Mouse (Mus musculus) cerebellum, adult 9-10 months (tissue): Measurements from ENCODE around the gene Gm6408.
"Not testable (repeated sequence)": the region's sequence is repeated elsewhere in the genome, so short reads cannot be mapped to it uniquely, and the experiment has no call there.

Source experiments
- DNase-seq: peaks from one replicate; pipeline ENCODE4 v3.0.0; 2022

Gene Gm6408

DNA sequence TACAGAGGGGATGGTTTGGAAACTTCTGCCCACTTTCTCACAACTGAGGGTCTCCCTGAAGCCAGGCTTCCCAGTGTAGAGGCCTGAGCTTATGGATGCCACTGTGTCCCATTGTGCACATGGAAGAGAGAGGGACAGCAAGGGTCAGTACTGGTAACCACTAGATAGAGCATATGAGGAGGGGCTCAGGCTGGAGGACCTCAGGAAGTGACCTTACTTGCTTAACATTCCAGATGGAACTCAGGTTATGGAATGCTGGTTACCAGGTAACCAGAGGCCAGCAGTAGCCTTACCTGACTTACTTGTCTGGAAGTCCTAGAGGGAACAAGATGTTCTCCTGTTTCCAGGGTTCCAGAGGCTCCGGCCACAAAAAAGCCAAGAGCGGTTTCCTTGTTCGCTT, at the start of gene Gm6408:
TSS of gene Gm6408 (plus strand) at position 301 of the 400 bp plus-strand sequence.
- DNase-seq = not testable (repeated sequence)

DNA sequence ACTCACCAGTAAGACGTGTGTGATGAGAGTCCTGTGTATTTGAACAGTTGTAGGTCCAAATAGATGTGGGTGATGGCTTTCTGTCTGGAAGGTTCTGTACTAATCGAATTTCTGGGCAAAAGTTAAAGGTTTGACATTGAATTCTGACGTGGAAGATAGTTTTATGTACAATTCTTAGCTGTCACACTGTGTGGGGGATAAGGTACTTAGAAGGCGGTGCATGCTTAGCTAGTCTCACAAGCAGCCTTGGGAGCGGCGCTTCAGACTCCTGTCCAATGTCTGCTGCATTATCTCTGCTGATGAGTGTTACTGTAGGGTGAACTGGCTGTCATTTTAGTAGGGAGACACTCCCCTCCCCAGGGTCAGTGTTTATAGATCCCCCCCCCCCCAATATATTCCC, 49.3 kb upstream of the Gm6408 start:
- DNase-seq = no peak

DNA sequence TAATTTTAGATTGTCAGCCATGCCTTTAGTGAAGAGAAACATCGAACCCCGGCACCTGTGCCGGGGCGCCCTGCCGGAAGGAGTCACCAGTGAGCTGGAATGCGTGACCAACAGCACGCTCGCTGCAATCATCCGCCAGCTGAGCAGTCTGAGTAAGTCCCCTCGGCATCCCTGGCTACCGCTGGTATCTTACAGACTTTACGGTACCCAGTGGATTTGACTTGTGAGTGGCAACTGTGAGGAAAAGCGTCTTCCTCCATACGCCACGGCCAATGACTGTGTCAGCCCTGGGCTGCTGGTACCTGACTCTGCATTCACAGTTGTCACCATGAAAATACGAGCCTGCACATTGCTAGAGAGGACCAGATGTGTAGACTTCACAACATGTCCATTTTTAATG, 46.4 kb upstream of the Gm6408 start:
- DNase-seq = no peak

DNA sequence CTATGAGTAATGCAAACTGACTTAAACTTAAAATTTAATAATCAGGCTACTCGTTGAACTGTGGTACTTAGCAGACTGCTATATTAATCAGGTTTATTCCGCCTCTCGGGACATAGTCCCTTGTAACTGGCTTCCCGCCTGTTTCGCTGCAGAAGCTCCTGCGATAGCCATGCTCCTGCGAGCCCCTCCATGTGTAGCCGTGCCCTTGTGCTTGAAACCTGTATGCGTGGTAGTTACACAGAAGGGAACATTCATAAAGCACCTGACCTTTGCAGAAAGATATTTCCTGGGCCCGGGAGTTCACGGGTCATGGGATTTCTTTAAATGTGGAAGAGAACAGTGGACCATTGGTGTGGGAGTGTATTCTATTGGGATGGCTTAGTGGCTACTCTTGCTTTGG, 45.0 kb upstream of the Gm6408 start:
- no peak for DNase-seq

DNA sequence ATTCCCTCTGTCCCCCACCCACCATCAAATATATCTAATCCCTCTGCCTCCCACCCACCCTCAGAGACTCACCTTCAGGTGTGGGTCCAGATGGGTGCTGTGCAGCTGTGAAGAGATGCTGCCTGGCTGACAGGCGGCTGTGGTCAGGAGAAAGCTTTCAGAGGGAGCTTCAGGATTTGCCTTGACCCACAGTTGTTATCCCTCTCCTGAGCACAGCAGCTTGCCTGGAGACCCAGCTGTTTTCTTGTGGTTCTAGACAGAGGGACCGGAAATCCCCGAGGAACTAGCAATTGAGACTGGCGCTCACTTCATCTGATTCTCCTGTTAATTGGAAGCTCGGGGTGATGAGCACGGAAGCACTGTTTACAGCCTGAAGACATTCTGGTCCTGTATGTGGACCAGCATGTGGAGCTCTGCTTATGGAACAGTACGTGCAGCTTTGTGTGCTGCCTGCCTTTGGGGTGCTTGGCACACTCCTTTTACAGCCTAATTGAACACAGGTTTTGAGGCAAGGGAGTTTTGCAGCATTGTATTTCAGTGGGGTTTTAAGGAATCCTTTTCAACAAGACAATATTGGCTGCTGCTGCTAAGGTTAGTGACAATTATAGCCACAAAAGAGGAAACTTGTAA, 42.5 kb upstream of the Gm6408 start:
- no peak for DNase-seq

DNA sequence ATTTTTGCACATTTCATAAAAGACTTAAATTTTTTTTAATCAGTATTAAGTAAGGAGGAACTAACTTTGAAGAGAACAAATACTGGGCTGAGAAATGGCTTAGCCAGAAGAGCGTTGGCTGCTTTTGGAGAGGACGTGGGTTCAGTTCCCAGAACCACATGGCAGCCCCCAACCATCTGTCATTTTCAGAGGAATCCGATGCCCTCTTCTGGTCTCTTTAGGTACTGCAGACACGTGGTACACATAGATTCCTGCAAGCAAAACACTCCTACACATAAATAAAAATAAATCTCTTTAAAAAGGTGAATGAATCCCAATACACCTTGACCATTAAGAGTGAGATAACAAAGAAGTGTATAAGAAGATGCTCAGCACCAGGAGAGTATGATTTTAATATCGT, 41.5 kb upstream of the Gm6408 start:
- no peak for DNase-seq

DNA sequence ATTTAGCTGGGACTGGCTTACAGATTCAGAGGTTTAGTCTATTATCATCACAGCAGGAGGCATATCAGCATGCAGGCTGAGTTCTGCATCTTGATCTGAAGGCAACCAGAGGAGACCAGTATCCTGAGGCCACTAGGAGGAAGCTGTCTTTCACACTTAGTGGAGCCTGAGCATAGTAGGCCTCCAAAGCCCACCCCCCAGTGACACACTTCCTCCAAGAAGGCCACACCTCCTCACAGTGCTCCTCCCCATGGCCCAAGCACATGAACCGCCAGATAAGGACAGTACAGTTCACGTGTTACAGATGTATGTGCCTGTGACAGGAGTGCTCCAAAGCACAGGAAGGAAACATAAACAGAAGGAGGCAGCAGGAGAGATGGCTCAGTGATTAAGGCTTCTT, 39.0 kb upstream of the Gm6408 start:
- no peak for DNase-seq

DNA sequence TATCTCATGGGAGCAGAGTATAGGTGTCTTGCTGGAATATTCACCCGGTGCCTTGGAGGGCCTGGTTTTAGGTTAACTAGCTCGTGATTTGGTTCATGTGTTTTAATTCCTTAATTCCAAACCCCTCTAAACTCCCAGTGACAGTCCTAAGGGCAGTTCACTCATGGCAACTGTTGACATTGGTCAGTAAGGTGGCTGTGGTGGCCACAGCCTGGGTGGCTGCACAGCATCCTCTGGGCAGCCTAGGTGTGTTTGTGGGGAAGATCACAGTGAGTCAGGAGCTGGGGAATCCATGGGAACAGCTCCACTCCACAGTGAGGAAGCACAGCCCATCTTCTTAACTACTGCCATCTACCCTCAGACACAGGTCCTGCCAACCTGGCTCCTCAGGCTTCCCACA, 35.1 kb upstream of the Gm6408 start:
- no peak for DNase-seq

DNA sequence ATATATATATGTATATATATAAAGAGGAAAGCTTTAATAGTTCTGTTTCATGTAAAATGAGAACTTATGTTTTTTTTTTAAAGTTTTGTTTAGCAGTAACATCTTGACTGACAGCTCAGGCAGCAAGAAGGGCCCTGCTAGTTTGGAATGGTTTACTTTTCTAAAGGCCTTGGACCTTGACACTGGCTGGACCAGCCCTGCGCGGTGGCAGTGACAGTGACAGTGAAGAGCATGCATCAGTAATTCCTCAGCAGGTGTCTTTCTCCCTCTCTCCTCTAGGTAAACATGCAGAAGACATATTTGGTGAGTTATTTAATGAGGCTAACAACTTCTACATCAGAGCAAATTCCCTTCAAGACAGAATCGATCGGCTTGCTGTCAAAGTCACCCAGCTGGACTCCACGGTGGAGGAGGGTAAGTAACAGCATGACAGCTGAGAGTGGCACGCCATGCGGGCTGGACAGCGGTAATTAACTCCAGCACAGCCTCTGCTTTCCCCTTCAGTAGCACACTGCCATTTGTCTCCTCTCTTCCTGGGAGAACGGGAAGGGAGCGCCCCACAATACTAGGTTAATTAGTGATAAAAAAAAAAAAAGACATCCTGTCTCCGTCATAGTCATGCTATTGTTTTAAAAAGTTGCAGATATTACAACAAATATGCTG, 30.0 kb upstream of the Gm6408 start:
- no peak for DNase-seq

DNA sequence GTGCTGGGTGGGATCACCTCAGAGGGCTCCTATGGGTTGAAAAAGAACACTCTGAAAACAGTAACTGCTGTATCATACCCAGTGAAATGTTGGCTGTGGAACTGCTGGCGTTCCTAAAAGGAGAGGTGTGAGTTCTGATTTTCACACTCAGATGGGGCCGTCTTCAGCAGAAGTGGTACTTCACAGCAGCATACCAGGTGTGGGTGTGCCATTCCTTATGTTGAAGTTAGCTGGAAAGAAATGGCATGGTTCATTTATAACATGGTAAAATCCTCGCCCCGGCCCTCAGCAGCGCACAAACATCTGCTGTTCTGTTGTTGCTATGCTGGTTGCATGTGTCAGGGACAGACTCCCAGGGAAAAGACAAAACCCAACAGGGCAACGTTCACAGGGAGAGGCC, 28.2 kb upstream of the Gm6408 start:
- DNase-seq = no peak

DNA sequence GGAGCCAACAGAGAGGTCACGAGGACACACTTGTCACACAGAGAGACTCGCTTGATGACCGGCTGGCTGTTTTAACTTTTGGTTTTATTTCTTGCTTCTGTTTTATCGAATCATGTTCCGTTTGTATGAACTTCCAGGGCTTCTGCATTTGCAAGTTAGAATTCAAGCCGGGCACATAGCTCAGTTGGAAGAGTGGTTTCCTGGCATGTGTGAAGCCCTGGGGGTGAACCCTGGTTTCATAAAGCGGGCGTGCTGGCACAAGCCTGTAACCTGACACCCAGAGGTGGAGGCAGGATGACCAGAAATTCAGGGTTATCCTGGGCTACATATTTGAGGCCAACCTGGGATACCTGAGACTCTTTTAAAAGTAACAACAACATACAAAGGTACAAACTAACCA, 20.2 kb upstream of the Gm6408 start:
- no peak for DNase-seq

DNA sequence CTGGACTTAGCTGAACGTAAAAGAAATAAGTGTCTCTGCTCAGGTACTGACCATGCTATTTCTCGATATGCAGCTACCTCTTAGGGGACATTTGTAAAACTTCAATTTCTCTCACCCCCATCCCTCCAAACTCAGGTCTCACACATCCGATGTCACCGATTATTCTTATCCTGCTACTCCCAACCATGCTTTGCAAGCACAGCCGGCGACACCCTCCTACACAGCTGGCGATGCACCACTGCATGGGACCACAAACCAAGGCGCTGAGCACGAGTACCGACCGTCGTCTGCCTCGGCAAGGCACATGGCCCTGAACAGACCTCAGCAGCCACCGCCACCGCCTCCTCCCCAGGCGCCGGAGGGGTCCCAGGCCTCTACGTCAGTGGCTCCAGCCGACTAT, 15.1 kb upstream of the Gm6408 start:
- DNase-seq = no peak

DNA sequence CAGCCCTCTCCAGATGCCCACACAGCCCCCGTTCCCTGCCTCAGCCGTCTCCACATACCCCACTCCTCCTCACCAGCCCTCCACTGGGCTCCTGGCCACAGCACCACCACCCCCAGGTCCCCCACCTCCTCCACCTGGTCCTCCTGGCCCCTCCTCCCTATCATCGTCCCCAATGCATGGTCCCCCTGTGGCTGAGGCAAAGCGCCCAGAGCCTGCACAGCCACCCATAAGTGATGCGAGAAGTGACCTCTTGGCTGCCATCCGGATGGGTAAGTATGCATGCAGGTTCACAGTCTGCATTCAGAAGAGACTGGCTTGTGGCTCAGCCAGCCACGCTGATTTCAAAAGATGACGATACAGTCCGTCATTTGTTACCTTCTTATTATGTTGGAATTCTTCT, 13.5 kb upstream of the Gm6408 start:
- no peak for DNase-seq

DNA sequence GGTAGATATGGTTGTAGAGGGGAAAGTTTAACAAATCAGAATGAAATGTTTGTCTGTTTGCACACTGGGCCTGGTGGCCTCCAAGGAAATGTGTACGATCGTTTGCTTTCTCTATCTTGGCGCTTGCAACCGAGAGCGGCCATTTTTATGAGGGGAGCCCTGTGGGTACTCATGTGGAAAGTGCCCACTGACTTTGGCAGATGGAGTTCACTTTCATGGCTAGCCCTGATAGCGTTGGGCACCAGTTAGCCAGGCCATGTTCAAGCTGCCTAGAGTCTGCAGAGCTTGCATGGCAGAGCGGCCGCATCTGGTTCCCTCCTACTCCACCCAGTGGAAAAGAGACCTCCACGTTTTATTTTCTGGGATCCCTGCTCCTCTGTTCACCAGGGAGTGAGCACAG, 10.9 kb upstream of the Gm6408 start:
- no peak for DNase-seq

DNA sequence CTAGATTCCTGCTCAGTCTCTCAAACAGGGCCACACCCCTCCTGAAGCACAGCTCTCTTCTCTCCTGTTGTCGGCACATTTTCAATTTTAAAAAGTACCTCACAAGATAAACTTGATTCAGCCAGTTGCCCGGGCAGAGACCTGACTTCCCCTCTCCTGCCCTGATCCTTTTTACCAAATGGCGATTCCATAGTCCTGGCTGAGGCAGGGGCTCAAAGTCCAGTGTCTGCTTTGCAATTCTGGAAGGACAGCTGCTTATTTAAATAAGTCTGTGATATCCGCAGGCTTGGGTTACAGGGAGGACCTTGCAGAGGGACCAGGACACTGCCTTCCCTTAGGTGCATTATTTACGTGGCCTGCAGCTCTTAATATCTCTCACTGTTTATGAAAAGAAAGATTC, 10.5 kb upstream of the Gm6408 start:
- no peak for DNase-seq

DNA sequence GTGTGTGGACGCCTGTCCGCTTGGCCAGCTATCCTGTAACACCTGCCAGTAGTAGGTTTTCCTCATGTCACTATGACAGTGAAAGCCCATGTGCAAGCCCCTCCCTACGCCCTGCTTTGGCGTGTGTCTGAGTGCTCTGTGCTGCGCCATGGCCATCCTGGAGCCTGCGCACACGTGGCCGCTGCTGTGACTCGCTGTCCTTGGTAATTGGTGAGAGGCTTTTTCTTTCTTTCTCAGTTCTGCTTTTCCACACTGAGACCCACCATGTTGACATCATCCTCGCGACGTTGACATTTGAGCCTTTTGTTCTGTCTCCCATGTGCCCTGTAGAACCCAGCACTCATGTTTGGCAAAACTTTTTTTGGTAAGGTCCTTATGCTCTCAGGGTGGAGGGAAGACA, 9.9 kb upstream of the Gm6408 start:
- DNase-seq = no peak

DNA sequence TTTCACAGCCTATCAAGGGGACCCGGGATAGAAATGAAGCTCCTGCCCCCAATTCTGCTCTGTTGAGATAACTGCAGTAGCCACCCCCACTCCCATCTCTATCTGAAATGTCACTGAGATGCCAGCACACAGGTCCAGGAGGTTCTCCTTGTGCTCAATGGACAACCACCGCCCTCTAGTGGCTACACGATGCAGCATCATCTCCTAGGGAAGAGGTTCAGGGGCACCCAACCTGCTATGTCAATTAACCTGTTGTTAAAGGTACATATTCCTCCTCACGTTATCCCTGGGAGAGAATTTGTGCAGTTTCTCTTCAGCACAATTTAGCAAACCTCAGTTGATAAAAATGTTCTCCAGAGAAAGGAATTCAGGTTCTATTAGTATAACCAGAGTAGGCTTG, 2.2 kb upstream of the Gm6408 start:
- peak; percentile 70 for DNase-seq

DNA sequence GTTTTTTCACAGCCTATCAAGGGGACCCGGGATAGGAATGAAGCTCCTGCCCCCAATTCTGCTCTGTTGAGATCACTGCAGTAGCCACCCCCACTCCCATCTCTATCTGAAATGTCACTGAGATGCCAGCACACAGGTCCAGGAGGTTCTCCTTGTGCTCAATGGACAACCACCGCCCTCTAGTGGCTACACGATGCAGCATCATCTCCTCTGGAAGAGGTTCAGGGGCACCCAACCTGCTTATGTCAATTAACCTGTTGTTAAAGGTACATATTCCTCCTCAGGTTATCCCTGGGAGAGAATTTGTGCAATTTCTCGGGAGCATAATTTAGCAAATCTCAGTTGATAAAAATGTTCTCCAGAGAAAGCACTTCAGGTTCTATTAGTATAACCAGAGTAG, 7.2 kb downstream of the Gm6408 start:
- peak; percentile 53 for DNase-seq

DNA sequence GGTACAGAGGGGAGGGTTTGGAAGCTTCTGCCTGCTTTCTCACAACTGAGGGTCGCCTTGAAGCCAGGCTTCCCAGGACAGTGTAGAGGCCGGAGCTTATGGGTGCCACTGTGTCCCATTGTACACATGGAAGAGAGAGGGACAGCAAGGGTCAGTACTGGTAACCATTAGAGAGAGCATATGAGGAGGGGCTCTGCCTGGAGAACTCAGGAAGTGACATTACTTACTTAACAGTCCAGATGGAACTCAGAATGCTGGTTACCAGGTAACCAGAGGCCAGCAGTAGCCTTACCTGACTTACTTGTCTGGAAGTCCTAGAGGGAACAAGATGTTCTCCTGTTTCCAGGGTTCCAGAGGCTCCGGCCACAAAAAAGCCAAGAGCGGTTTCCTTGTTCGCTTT, 9.3 kb downstream of the Gm6408 start, which contains the start of gene Gm6370:
TSS of gene Gm6370 (plus strand) at position 301 of the 400 bp plus-strand sequence.
- DNase-seq = not testable (repeated sequence)

DNA sequence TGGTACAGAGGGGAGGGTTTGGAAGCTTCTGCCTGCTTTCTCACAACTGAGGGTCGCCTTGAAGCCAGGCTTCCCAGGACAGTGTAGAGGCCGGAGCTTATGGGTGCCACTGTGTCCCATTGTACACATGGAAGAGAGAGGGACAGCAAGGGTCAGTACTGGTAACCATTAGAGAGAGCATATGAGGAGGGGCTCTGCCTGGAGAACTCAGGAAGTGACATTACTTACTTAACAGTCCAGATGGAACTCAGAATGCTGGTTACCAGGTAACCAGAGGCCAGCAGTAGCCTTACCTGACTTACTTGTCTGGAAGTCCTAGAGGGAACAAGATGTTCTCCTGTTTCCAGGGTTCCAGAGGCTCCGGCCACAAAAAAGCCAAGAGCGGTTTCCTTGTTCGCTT, 20.3 kb downstream of the Gm6408 start, which contains the start of gene 4930449I24Rik:
TSS of gene 4930449I24Rik (plus strand) at position 301 of the 400 bp plus-strand sequence.
- DNase-seq = not testable (repeated sequence)

DNA sequence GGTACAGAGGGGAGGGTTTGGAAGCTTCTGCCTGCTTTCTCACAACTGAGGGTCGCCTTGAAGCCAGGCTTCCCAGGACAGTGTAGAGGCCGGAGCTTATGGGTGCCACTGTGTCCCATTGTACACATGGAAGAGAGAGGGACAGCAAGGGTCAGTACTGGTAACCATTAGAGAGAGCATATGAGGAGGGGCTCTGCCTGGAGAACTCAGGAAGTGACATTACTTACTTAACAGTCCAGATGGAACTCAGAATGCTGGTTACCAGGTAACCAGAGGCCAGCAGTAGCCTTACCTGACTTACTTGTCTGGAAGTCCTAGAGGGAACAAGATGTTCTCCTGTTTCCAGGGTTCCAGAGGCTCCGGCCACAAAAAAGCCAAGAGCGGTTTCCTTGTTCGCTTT, 32.1 kb downstream of the Gm6408 start, which contains the start of gene Gm3402:
TSS of gene Gm3402 (plus strand) at position 301 of the 400 bp plus-strand sequence.
- not testable (repeated sequence) for DNase-seq

DNA sequence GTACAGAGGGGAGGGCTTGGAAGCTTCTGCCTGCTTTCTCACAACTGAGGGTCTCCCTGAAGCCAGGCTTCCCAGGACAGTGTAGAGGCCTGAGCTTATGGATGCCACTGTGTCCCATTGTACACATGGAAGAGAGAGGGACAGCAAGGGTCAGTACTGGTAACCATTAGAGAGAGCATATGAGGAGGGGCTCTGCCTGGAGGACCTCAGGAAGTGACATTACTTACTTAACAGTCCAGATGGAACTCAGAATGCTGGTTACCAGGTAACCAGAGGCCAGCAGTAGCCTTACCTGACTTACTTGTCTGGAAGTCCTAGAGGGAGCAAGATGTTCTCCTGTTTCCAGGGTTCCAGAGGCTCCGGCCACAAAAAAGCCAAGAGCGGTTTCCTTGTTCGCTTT, 43.7 kb downstream of the Gm6408 start, which contains the start of gene Gm3404:
TSS of gene Gm3404 (plus strand) at position 301 of the 400 bp plus-strand sequence.
- not testable (repeated sequence) for DNase-seq
